ENCODE assay signal across 25 mouse cellular contexts in the genomic region with DNA sequence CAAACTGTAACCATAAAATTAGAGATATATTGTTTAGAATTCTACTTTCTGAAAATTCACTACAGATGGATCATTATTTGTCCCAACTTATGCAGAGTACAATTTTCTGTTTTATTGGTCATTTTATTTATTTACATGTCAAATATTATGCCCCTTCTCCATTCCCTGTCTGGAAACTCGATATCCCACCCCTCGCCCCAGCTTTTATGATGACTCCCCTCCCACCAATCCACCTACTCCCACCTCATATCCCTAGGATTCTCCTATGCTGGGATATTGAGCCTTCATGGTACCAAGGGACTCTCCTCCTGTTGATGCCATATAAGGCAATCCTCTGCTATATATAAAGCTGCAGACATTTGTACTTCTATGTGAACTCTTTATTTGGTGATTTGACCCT.
DNase-seq lines count a peak whose midpoint lies in the region; ATAC-seq lines count a peak whose summit lies in the region.
"Had no signal": no experiment of that assay in that cellular context is flagged by ENCODE, and none has a peak within 500 bp of the region (broad histone marks: within the 10 kb centered on the region; RNA-seq: fewer than 3 reads in every experiment).

No protein-coding gene starts in this region.

- peak; percentile 55 for DNase-seq in heart, adult 11 months
- no peak for DNase-seq in heart, postnatal 4 days
- DNase-seq in liver, embryonic 11.5 days (ENCODE audit: low spot score): no peak
- DNase-seq in ES-CJ7 (ENCODE audit: low read depth, low spot score): peak; percentile 37
- DNase-seq in ZHBTc4 (ENCODE audit: low read depth, low spot score): peak; percentile 32
- DNase-seq in forebrain, embryonic 14.5 days (ENCODE audit: low spot score): no peak
- DNase-seq: adrenal gland, postnatal 10 days; adrenal gland, postnatal 36 days; B cell, adult 2 months; cerebellum, adult 18-20 months; cerebellum, postnatal 10 days; cerebellum, postnatal 36 days; embryo, embryonic 11 days; gastrocnemius, postnatal 25 days; heart, adult 2 months; heart, postnatal 14 days had no signal

- no peaks in the 10 kb centered on the region for H3K4me1 ChIP-seq in liver, embryonic 11.5 days (replicated peaks; ENCODE audit: control insufficient read depth, insufficient read depth, low read length)
- no peaks in the 10 kb centered on the region for H3K4me1 ChIP-seq in liver, embryonic 12.5 days
- H3K4me1 ChIP-seq in forebrain, embryonic 14.5 days (ENCODE audit: control insufficient read depth, insufficient read depth, low read length): no peaks in the 10 kb centered on the region
- H3K4me1 ChIP-seq: forebrain, embryonic 15.5 days; heart, embryonic 10.5 days; heart, embryonic 13.5 days; hindbrain, embryonic 13.5 days had no signal

- no peak overlapping the region for H3K4me3 ChIP-seq in liver, embryonic 11.5 days (ENCODE audit: low read depth, low read length)
- no peak overlapping the region for H3K4me3 ChIP-seq in liver, embryonic 12.5 days
- H3K4me3 ChIP-seq in forebrain, embryonic 14.5 days (ENCODE audit: low read depth, low read length): no peak overlapping the region
- H3K4me3 ChIP-seq: forebrain, embryonic 15.5 days; heart, adult 2 months; heart, embryonic 10.5 days; heart, embryonic 13.5 days; hindbrain, embryonic 13.5 days had no signal

- H3K9me3 ChIP-seq in liver, embryonic 11.5 days (ENCODE audit: control insufficient read depth, low read length): peaks cover 7% of the 10 kb centered on the region
- H3K9me3 ChIP-seq in liver, embryonic 12.5 days (replicated peaks): peaks cover 15% of the 10 kb centered on the region
- peaks cover 24% of the 10 kb centered on the region for H3K9me3 ChIP-seq in forebrain, embryonic 14.5 days (replicated peaks; ENCODE audit: control insufficient read depth, low read length)

- H3K27me3 ChIP-seq in liver, embryonic 11.5 days (replicated peaks; ENCODE audit: control insufficient read depth, insufficient read depth, low read length): no peaks in the 10 kb centered on the region
- H3K27me3 ChIP-seq in liver, embryonic 12.5 days (replicated peaks): no peaks in the 10 kb centered on the region
- H3K27me3 ChIP-seq in forebrain, embryonic 14.5 days (replicated peaks; ENCODE audit: control insufficient read depth, insufficient read depth, low read length): no peaks in the 10 kb centered on the region
- H3K27me3 ChIP-seq: CH12.LX; forebrain, embryonic 15.5 days; heart, embryonic 13.5 days; hindbrain, embryonic 13.5 days had no signal

- peak; percentile 39; the same call in 1 of the 2 replicates for ATAC-seq in liver, embryonic 11.5 days (replicated peaks; ENCODE audit: low FRiP score)
- no peak for ATAC-seq in liver, embryonic 12.5 days
- no peak for ATAC-seq in forebrain, embryonic 14.5 days
- ATAC-seq: forebrain, embryonic 15.5 days; hindbrain, postnatal 0 days; inflammation-experienced regulatory T-cells, adult 6 months; intestine, embryonic 16.5 days had no signal

- H3K9ac ChIP-seq in liver, embryonic 11.5 days (ENCODE audit: low read depth, low read length): no peak overlapping the region
- H3K9ac ChIP-seq in liver, embryonic 12.5 days: no peak overlapping the region
- no peak overlapping the region for H3K9ac ChIP-seq in forebrain, embryonic 14.5 days (ENCODE audit: low read length)
- H3K9ac ChIP-seq: forebrain, embryonic 15.5 days; heart, embryonic 13.5 days; hindbrain, embryonic 13.5 days had no signal

- WGBS in liver, embryonic 11.5 days: 73% methylated on average over 2 of the region's 2 CpGs
- 64% methylated on average over 2 of the region's 2 CpGs for WGBS in liver, embryonic 12.5 days (ENCODE audit: insufficient replicate concordance)
- 79% methylated on average over 2 of the region's 2 CpGs for WGBS in forebrain, embryonic 14.5 days

- no peaks in the 10 kb centered on the region for H3K36me3 ChIP-seq in liver, embryonic 11.5 days (ENCODE audit: control insufficient read depth, insufficient read depth, low read length)
- no peaks in the 10 kb centered on the region for H3K36me3 ChIP-seq in liver, embryonic 12.5 days
- no peaks in the 10 kb centered on the region for H3K36me3 ChIP-seq in forebrain, embryonic 14.5 days (ENCODE audit: control insufficient read depth, insufficient read depth, low read length)
- H3K36me3 ChIP-seq: heart, embryonic 10.5 days; heart, embryonic 13.5 days; hindbrain, embryonic 13.5 days had no signal

- no peak overlapping the region for H3K4me2 ChIP-seq in liver, embryonic 11.5 days
- no peak overlapping the region for H3K4me2 ChIP-seq in liver, embryonic 12.5 days
- H3K4me2 ChIP-seq in forebrain, embryonic 14.5 days (ENCODE audit: low read length): no peak overlapping the region
- H3K4me2 ChIP-seq: forebrain, embryonic 15.5 days; heart, embryonic 13.5 days; hindbrain, embryonic 13.5 days had no signal

- H3K27ac ChIP-seq in liver, embryonic 11.5 days (ENCODE audit: low read depth, low read length): no peak overlapping the region
- H3K27ac ChIP-seq in liver, embryonic 12.5 days: no peak overlapping the region
- no peak overlapping the region for H3K27ac ChIP-seq in forebrain, embryonic 14.5 days (ENCODE audit: low read depth, low read length)
- H3K27ac ChIP-seq: forebrain, embryonic 15.5 days; heart, adult 2 months; heart, embryonic 10.5 days; heart, embryonic 13.5 days; hindbrain, embryonic 13.5 days; hindbrain, postnatal 0 days had no signal

Comparison
In these comparisons a context has a peak if more than half of its experiments do, and no peak if none do; other contexts are left out.
1. DNase-seq: peak in heart, adult 11 months (single experiment), ES-CJ7 (single experiment) and ZHBTc4 (single experiment); none in heart, postnatal 4 days (single experiment), liver, embryonic 11.5 days (single experiment) and forebrain, embryonic 14.5 days (single experiment).